Mouse (Mus musculus) stomach, embryonic 15.5 days (tissue): ENCODE data around the gene Mettl8. TPM values are rescaled to one million over a fixed set of nuclear protein-coding genes. Genes with fewer than 3 reads are reported as not detected.

ENCODE experiments used
- ATAC-seq: fragments of 200-750 bp; cut with Nextera tagmentation; 2 replicates; pipeline ENCODE4 v1.8.0; 2017; ENCODE audit warnings: low read depth, moderate number of reproducible peaks, moderate TSS enrichment; ENCODE audit not compliant: insufficient read depth, low FRiP score
- H3K27ac ChIP-seq: fragments of 300-500 bp; sonication (generic); 2 replicates; pipeline ENCODE4 v1.5.1; 2015; ENCODE audit warnings: mild to moderate bottlenecking, inconsistent platforms
- H3K27me3 ChIP-seq: fragments of 300-500 bp; sonication (generic); replicated peaks from 2 replicates; pipeline ENCODE4 v1.6.1; 2015; ENCODE audit warnings: inconsistent platforms
- H3K36me3 ChIP-seq: fragments of 300-500 bp; sonication (generic); 2 replicates; pipeline ENCODE4 v1.6.1; 2015; ENCODE audit warnings: inconsistent platforms
- H3K4me1 ChIP-seq: fragments of 300-500 bp; sonication (generic); 2 replicates; pipeline ENCODE4 v1.6.1; 2015; ENCODE audit warnings: inconsistent platforms
- H3K4me2 ChIP-seq: fragments of 300-500 bp; sonication (generic); 2 replicates; pipeline ENCODE4 v1.6.1; 2015; ENCODE audit warnings: mild to moderate bottlenecking, inconsistent platforms
- H3K4me3 ChIP-seq: fragments of 300-500 bp; sonication (generic); replicated peaks from 2 replicates; pipeline ENCODE4 v1.5.1; 2015; ENCODE audit warnings: inconsistent platforms
- H3K9ac ChIP-seq: fragments of 300-500 bp; sonication (generic); 2 replicates; pipeline ENCODE4 v1.6.1; 2015; ENCODE audit warnings: inconsistent platforms
- H3K9me3 ChIP-seq: fragments of 300-500 bp; sonication (generic); 2 replicates; pipeline ENCODE4 v1.6.1; 2016; ENCODE audit warnings: inconsistent platforms
- WGBS: fragments of 180-500 bp; shearing (Covaris S2); methylation state at CpG from one replicate; pipeline ENCODE4 v1.1.7; 2015; 5-methylcytosine and 5-hydroxymethylcytosine counted together
- polyA plus RNA-seq: library from polyadenylated mRNA; unstranded; fragments of >200 nt; fragmentation: Nextera tagmentation; extraction: Ambion mirVana; gene quantifications from 2 replicates; pipeline ENCODE4 v1.2.1, GENCODE M21; 2015

Mettl8 gene
- polyA plus RNA-seq, result 15.3 and 16.7 TPM in 2 replicates

GRCm38 (mm10) chr2:71055300-71056114 is at the start of gene Mettl8, which contains the start of gene Dcaf17:
Gene Mettl8, minus strand, starts transcription at chr2:71055583.
Gene Dcaf17, plus strand, starts transcription at chr2:71055328.
- Histone ChIP-seq H3K4me2 (peak within 1 kb of the TSS; percentile 79), H3K9ac (peak within 1 kb of the TSS; percentile 78), H3K27ac (peak within 1 kb of the TSS; percentile 97), H3K4me1 (0 out of 2 replicates have a peak, but pooled peaks cover 5% of the 10 kb centered on the region), H3K9me3 (no peaks in the 10 kb centered on the region), H3K27me3 (no peaks in the 10 kb centered on the region), H3K4me3 (peak within 1 kb of the TSS; percentile 73), H3K36me3 (no peaks in the 10 kb centered on the region)
- under 1% methylated on average over 57 of the region's 57 CpGs for WGBS
- peak; percentile 98 for ATAC-seq

- Histone ChIP-seq H3K4me3 (no peak overlapping the region), H3K4me1 (no peaks in the 10 kb centered on the region), H3K36me3 (no peaks in the 10 kb centered on the region), H3K9ac (no peak overlapping the region), H3K27ac (no peak overlapping the region), H3K9me3 (no peaks in the 10 kb centered on the region), H3K4me2 (no peak overlapping the region), H3K27me3 (no peaks in the 10 kb centered on the region)
- no peak for ATAC-seq
- WGBS, result 77% methylated on average over 3 of the region's 3 CpGs
These were observed 49.3 kb upstream of the Mettl8 start for GRCm38 (mm10) chr2:71104696-71105095.

- Histone ChIP-seq H3K27ac (no peak overlapping the region), H3K27me3 (no peaks in the 10 kb centered on the region), H3K9me3 (no peaks in the 10 kb centered on the region), H3K4me3 (no peak overlapping the region), H3K9ac (no peak overlapping the region), H3K36me3 (no peaks in the 10 kb centered on the region), H3K4me2 (no peak overlapping the region), H3K4me1 (no peaks in the 10 kb centered on the region)
- 82% methylated on average over 4 of the region's 4 CpGs for WGBS
- no peak for ATAC-seq
These were observed 47.9 kb upstream of the Mettl8 start for GRCm38 (mm10) chr2:71103292-71103680.

- Histone ChIP-seq H3K27me3 (no peaks in the 10 kb centered on the region), H3K4me3 (no peak overlapping the region), H3K4me2 (no peak overlapping the region), H3K36me3 (no peaks in the 10 kb centered on the region), H3K9me3 (no peaks in the 10 kb centered on the region), H3K9ac (no peak overlapping the region), H3K27ac (no peak overlapping the region), H3K4me1 (no peaks in the 10 kb centered on the region)
- ATAC-seq, result no peak
- WGBS, result 72% methylated on average over 10 of the region's 10 CpGs
These were observed 47.4 kb upstream of the Mettl8 start for GRCm38 (mm10) chr2:71102621-71103291.

- H3K27me3 ChIP-seq, result no peaks in the 10 kb centered on the region
- H3K9ac ChIP-seq, result no peak overlapping the region
- no peak overlapping the region for H3K4me3 ChIP-seq
- WGBS, result 55% methylated on average over 7 of the region's 7 CpGs
- H3K4me1 ChIP-seq, result no peaks in the 10 kb centered on the region
- peak; percentile 81 for ATAC-seq
- H3K36me3 ChIP-seq, result peaks cover 11% of the 10 kb centered on the region; the same call in 1 of the 2 replicates
- no peak overlapping the region for H3K4me2 ChIP-seq
- no peak overlapping the region for H3K27ac ChIP-seq
- H3K9me3 ChIP-seq, result no peaks in the 10 kb centered on the region
These were observed 40.8 kb upstream of the Mettl8 start for GRCm38 (mm10) chr2:71096170-71096569.

GRCm38 (mm10) chr2:71090660-71091445 is 35.5 kb upstream of the Mettl8 start:
- WGBS, result 81% methylated on average over 4 of the region's 4 CpGs
- H3K9ac ChIP-seq, result no peak overlapping the region
- ATAC-seq, result peak; percentile 87; the same call in 1 of the 2 replicates
- H3K4me2 ChIP-seq, result no peak overlapping the region
- peaks cover 22% of the 10 kb centered on the region for H3K36me3 ChIP-seq
- no peaks in the 10 kb centered on the region for H3K4me1 ChIP-seq
- H3K27ac ChIP-seq, result no peak overlapping the region
- H3K27me3 ChIP-seq, result no peaks in the 10 kb centered on the region
- H3K9me3 ChIP-seq, result no peaks in the 10 kb centered on the region
- H3K4me3 ChIP-seq, result no peak overlapping the region

- Histone ChIP-seq H3K27me3 (no peaks in the 10 kb centered on the region), H3K9ac (no peak overlapping the region), H3K27ac (no peak overlapping the region), H3K4me2 (no peak overlapping the region), H3K4me1 (no peaks in the 10 kb centered on the region), H3K36me3 (peaks cover 22% of the 10 kb centered on the region), H3K4me3 (no peak overlapping the region), H3K9me3 (no peaks in the 10 kb centered on the region)
- WGBS, result 65% methylated on average over 3 of the region's 3 CpGs
- ATAC-seq, result no peak
These were observed 34.4 kb upstream of the Mettl8 start for GRCm38 (mm10) chr2:71089766-71090165.

GRCm38 (mm10) chr2:71083454-71084193 is 28.2 kb upstream of the Mettl8 start:
- H3K27me3 ChIP-seq, result no peaks in the 10 kb centered on the region
- H3K9ac ChIP-seq, result no peak overlapping the region
- no peaks in the 10 kb centered on the region for H3K9me3 ChIP-seq
- H3K4me1 ChIP-seq, result no peaks in the 10 kb centered on the region
- 77% methylated on average over 6 of the region's 6 CpGs for WGBS
- ATAC-seq, result peak; percentile 98
- peak overlapping the region; percentile 67 for H3K27ac ChIP-seq
- H3K4me3 ChIP-seq, result no peak overlapping the region
- H3K4me2 ChIP-seq, result no peak overlapping the region
- H3K36me3 ChIP-seq, result peaks cover 3% of the 10 kb centered on the region; the same call in 1 of the 2 replicates

GRCm38 (mm10) chr2:71082416-71082815 is 27.0 kb upstream of the Mettl8 start:
- Histone ChIP-seq H3K27me3 (no peaks in the 10 kb centered on the region), H3K4me2 (no peak overlapping the region), H3K9ac (no peak overlapping the region), H3K9me3 (no peaks in the 10 kb centered on the region), H3K4me1 (no peaks in the 10 kb centered on the region), H3K4me3 (no peak overlapping the region), H3K27ac (no peak overlapping the region), H3K36me3 (peaks cover 3% of the 10 kb centered on the region; the same call in 1 of the 2 replicates)
- no peak for ATAC-seq
- WGBS, result 91% methylated on average over 7 of the region's 7 CpGs

GRCm38 (mm10) chr2:71073828-71074227 is 18.4 kb upstream of the Mettl8 start:
- Histone ChIP-seq H3K27ac (no peak overlapping the region), H3K9ac (no peak overlapping the region), H3K4me2 (no peak overlapping the region), H3K4me3 (no peak overlapping the region), H3K27me3 (no peaks in the 10 kb centered on the region), H3K36me3 (no peaks in the 10 kb centered on the region), H3K9me3 (no peaks in the 10 kb centered on the region), H3K4me1 (no peaks in the 10 kb centered on the region)
- 69% methylated on average over 3 of the region's 3 CpGs for WGBS
- ATAC-seq, result peak; percentile 18; the same call in 1 of the 2 replicates

GRCm38 (mm10) chr2:71073330-71073729 is 17.9 kb upstream of the Mettl8 start:
- Histone ChIP-seq H3K4me3 (no peak overlapping the region), H3K4me1 (no peaks in the 10 kb centered on the region), H3K4me2 (no peak overlapping the region), H3K9ac (no peak overlapping the region), H3K9me3 (no peaks in the 10 kb centered on the region), H3K36me3 (no peaks in the 10 kb centered on the region), H3K27ac (no peak overlapping the region), H3K27me3 (no peaks in the 10 kb centered on the region)
- no peak for ATAC-seq
- WGBS, result 84% methylated on average over 3 of the region's 3 CpGs
